Mouse (Mus musculus) adrenal gland, postnatal 25 days (tissue): Measurements from ENCODE around the gene Ccnf. TPM values are rescaled to one million over a fixed set of nuclear protein-coding genes. Genes with fewer than 3 reads are reported as not detected.

Experiments used
- DNase-seq: peaks from one replicate; pipeline ENCODE4 v3.0.0; 2021; ENCODE audit warnings: mixed read lengths
- long read RNA-seq: library from polyadenylated mRNA; stranded (forward); transcript quantifications from one replicate; pipeline ENCODE4 v2.0.0, GENCODE M21; 2021
- total RNA-seq: library from RNA; stranded (reverse); gene quantifications from 2 replicates; pipeline ENCODE4 v1.2.3, GENCODE M21; 2021

The Ccnf gene
- total RNA-seq = 8.3 and 9.6 TPM in 2 replicates
- long read RNA-seq, full-length matches to known transcripts = 3 of 27 reads
- long read RNA-seq, partial matches to known transcripts = 18 of 27 reads
- long read RNA-seq, other reads (novel, unspliced or antisense) = 6 of 27 reads

- peak; percentile 94 for DNase-seq
Measured at GRCm38 (mm10) chr17:24251320-24252069, at the start of gene Ccnf. Ccnf (minus strand) TSS chr17:24251484.

GRCm38 (mm10) chr17:24300651-24301050 lies 49.4 kb upstream of the Ccnf start:
- DNase-seq = no peak

- no peak for DNase-seq
Measured at GRCm38 (mm10) chr17:24289338-24289737, 38.1 kb upstream of the Ccnf start.

GRCm38 (mm10) chr17:24288477-24288876 lies 37.2 kb upstream of the Ccnf start:
- no peak for DNase-seq

- no peak for DNase-seq
Measured at GRCm38 (mm10) chr17:24285680-24286079, 34.4 kb upstream of the Ccnf start.

GRCm38 (mm10) chr17:24283266-24283818 lies 32.1 kb upstream of the Ccnf start:
- no peak for DNase-seq

- no peak for DNase-seq
Measured at GRCm38 (mm10) chr17:24282637-24283036, 31.4 kb upstream of the Ccnf start.

GRCm38 (mm10) chr17:24279907-24280306 lies 28.6 kb upstream of the Ccnf start:
- DNase-seq = no peak

GRCm38 (mm10) chr17:24267133-24267532 lies 15.8 kb upstream of the Ccnf start:
- DNase-seq = no peak

- DNase-seq = no peak
Measured at GRCm38 (mm10) chr17:24264766-24265165, 13.5 kb upstream of the Ccnf start.

- DNase-seq = no peak
Measured at GRCm38 (mm10) chr17:24260516-24260915, 9.2 kb upstream of the Ccnf start.

GRCm38 (mm10) chr17:24259702-24260101 lies 8.4 kb upstream of the Ccnf start:
- no peak for DNase-seq

GRCm38 (mm10) chr17:24258981-24259380 lies 7.7 kb upstream of the Ccnf start:
- DNase-seq = no peak

GRCm38 (mm10) chr17:24252329-24252728 lies 1.0 kb upstream of the Ccnf start:
- DNase-seq = no peak

GRCm38 (mm10) chr17:24250988-24251319 lies 330 bp downstream of the Ccnf start:
- DNase-seq = no peak

- no peak for DNase-seq
Measured at GRCm38 (mm10) chr17:24248641-24249040, 2.6 kb downstream of the Ccnf start.

GRCm38 (mm10) chr17:24244061-24244460 lies 7.2 kb downstream of the Ccnf start:
- no peak for DNase-seq

- DNase-seq = peak; percentile 43
Measured at GRCm38 (mm10) chr17:24243311-24243969, 7.8 kb downstream of the Ccnf start.

GRCm38 (mm10) chr17:24236921-24237320 lies 14.4 kb downstream of the Ccnf start:
- DNase-seq = no peak

- no peak for DNase-seq
Measured at GRCm38 (mm10) chr17:24236479-24236878, 14.8 kb downstream of the Ccnf start.

- no peak for DNase-seq
Measured at GRCm38 (mm10) chr17:24227941-24228340, 23.3 kb downstream of the Ccnf start.

GRCm38 (mm10) chr17:24226721-24227120 lies 24.6 kb downstream of the Ccnf start:
- DNase-seq = no peak

GRCm38 (mm10) chr17:24225851-24226250 lies 25.4 kb downstream of the Ccnf start:
- no peak for DNase-seq
